Mouse (Mus musculus): Measurements from ENCODE around the gene Gpsm3. TPM values are rescaled to one million over a fixed set of nuclear protein-coding genes. Genes with fewer than 3 reads are reported as not detected.

Gene Gpsm3
- total and polyA plus RNA-seq, 3 experiments: 13.0 to 38.7 (median 18.2) TPM

DNA sequence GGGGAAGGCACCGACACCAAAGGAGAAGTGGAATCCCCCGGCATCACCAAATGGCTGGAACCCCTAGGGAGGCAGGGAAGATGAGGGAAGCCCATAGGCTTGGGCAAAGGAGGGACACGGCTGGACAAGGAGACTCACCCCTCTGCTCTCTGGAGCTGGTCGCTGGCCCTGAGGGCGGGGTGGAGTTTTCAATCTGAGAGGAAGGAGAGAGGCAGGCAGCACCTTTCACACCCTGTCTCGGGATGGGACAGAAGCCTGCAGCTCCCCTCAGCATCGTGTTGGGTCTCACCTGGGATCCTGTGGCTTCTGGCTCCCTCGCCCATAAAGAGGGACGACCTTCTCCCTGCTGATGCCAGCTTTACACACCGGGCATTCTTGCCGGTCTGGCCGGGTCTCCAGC, 12.2 kb downstream of the Gpsm3 start:
- H3K9ac ChIP-seq (ENCODE audit: insufficient read depth, low read depth): no peak overlapping the region
- H3K4me3 ChIP-seq (replicated peaks in 1 of 3; ENCODE audit: low read depth in 2 of 3, low read length in 2 of 3, poor library complexity in 1 of 3): no peak overlapping the region
- no peak overlapping the region for H3K4me2 ChIP-seq (ENCODE audit: insufficient read depth, low read depth, poor library complexity, severe bottlenecking)
- in situ Hi-C loops (cut with MboI; ENCODE audit: low pct_ligation_motif_present, low pct_unique_long_range_greater_than_20kb, low sequenced_read_pairs) (no loop called here), dilution Hi-C loops (cut with MboI; ENCODE audit: extremely low pct_ligation_motif_present, extremely low pct_unique_long_range_greater_than_20kb, low sequenced_read_pairs) (no loop called here)
- no peaks in the 10 kb centered on the region for H3K27me3 ChIP-seq (replicated peaks)
- H3K36me3 ChIP-seq (replicated peaks in 1 of 2; ENCODE audit: control insufficient read depth in 1 of 2, insufficient read depth in 1 of 2, low read length in 1 of 2): peaks cover 15 to 33% of the 10 kb centered on the region in 2 experiments
- peaks cover 5 to 23% of the 10 kb centered on the region in 2 experiments for H3K4me1 ChIP-seq (ENCODE audit: control insufficient read depth in 1 of 2, insufficient read depth in 2 of 2)
- H3K9me3 ChIP-seq (replicated peaks; ENCODE audit: low read length): no peaks in the 10 kb centered on the region
- H3K27ac ChIP-seq (ENCODE audit: insufficient read depth, low read depth): no peak overlapping the region
- TF ChIP-seq CTCF (conservative IDR thresholded peaks at IDR 0.05 in 1 of 2, IDR thresholded peaks at IDR 0.05 in 1 of 2; ENCODE audit: low read depth in 2 of 2, low read length in 2 of 2): no peak
- no peak for TF ChIP-seq NRF1 (IDR thresholded peaks at IDR 0.05; ENCODE audit: low read depth, low read length)
- TF ChIP-seq HCFC1 (IDR thresholded peaks at IDR 0.05; ENCODE audit: low read depth, low read length): no peak
- TF ChIP-seq POLR2AphosphoS2 (IDR thresholded peaks at IDR 0.05; ENCODE audit: low read depth, low read length): no peak
- no peak for TF ChIP-seq SIN3A (IDR thresholded peaks at IDR 0.05; ENCODE audit: low read length)
- TF ChIP-seq CHD2 (IDR thresholded peaks at IDR 0.05; ENCODE audit: low read length): no peak
- no peak for TF ChIP-seq USF1 (IDR thresholded peaks at IDR 0.05; ENCODE audit: low read depth, low read length)
- TF ChIP-seq ZMIZ1 (IDR thresholded peaks at IDR 0.05; ENCODE audit: low read depth, low read length): no peak
- TF ChIP-seq UBTF (IDR thresholded peaks at IDR 0.05; ENCODE audit: low read depth, low read length): no peak
- TF ChIP-seq MAX (IDR thresholded peaks at IDR 0.05; ENCODE audit: low read length): no peak
- TF ChIP-seq MYC (IDR thresholded peaks at IDR 0.05; ENCODE audit: low read depth, low read length): no peak
- no peak for TF ChIP-seq MAFK (IDR thresholded peaks at IDR 0.05; ENCODE audit: insufficient replicate concordance, low read length)
- no peak for TF ChIP-seq KAT2A (IDR thresholded peaks at IDR 0.05; ENCODE audit: insufficient replicate concordance, low read length)
- no peak for TF ChIP-seq EP300 (IDR thresholded peaks at IDR 0.05; ENCODE audit: low read length)
- no peak for DNase-seq (ENCODE audit: extremely low read depth)
- peaks cover 10% of the 10 kb centered on the region for H3K79me2 ChIP-seq (replicated peaks; ENCODE audit: control insufficient read depth, extremely low read depth, insufficient read depth, poor library complexity, severe bottlenecking)

DNA sequence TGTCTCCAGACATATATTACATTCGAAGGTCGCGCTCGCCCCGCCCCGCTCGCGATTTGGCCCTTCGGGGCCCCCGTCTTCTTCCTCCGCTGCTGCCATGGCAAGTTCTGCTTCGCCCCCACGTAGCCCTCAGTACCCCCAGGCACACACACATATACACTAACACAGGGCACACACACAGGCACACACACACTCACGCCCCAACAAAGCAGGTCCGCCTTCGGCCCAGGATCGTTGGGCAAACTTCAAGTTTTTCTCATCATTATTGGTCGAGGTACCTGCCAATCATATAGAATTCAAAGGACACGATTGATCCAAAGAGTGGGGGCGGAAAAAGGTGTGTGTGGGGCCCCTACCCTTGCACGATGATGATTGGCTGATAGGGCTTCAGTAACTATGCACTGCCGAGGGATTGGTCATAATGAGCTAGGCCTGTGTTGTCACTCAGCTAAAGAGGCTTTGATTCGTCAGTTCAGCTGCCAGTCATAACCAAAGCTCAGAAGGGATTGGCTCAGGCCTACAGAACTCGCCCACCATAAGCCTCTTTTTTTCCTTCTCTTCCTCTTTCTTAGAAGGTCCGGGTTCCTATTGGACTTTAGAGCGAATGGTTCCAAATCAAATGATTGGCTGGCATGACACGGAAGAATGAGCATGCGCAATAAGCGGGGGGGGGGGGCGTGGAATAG, 13.9 kb downstream of the Gpsm3 start, which contains the start of gene Rnf5:
Rnf5 (minus strand) TSS at position 316 of the 686 bp plus-strand sequence.
- Histone ChIP-seq H3K36me3 (replicated peaks in 1 of 2; ENCODE audit: control insufficient read depth in 1 of 2, insufficient read depth in 1 of 2, low read length in 1 of 2) (peaks cover 15 to 45% of the 10 kb centered on the region in 2 experiments), H3K9ac (ENCODE audit: insufficient read depth, low read depth) (peak within 1 kb of the TSS; percentile 91), H3K9me3 (replicated peaks; ENCODE audit: low read length) (no peaks in the 10 kb centered on the region), H3K4me1 (ENCODE audit: control insufficient read depth in 1 of 2, insufficient read depth in 2 of 2) (peaks cover 9 to 34% of the 10 kb centered on the region in 2 experiments), H3K79me2 (replicated peaks; ENCODE audit: control insufficient read depth, extremely low read depth, insufficient read depth, poor library complexity, severe bottlenecking) (peaks cover 12% of the 10 kb centered on the region), H3K27ac (ENCODE audit: insufficient read depth, low read depth) (peak within 1 kb of the TSS; percentile 49), H3K27me3 (replicated peaks) (no peaks in the 10 kb centered on the region), H3K4me2 (ENCODE audit: insufficient read depth, low read depth, poor library complexity, severe bottlenecking) (peak within 1 kb of the TSS; percentile 86), H3K4me3 (replicated peaks in 1 of 3; ENCODE audit: low read depth in 2 of 3, low read length in 2 of 3, poor library complexity in 1 of 3) (peak within 1 kb of the TSS; percentile 75 to 97 (median 82))
- in situ Hi-C loops (cut with MboI; ENCODE audit: low pct_ligation_motif_present, low pct_unique_long_range_greater_than_20kb, low sequenced_read_pairs) (no loop called here), dilution Hi-C loops (cut with MboI; ENCODE audit: extremely low pct_ligation_motif_present, extremely low pct_unique_long_range_greater_than_20kb, low sequenced_read_pairs) (no loop called here)
- peak; percentile 100 for DNase-seq (ENCODE audit: extremely low read depth)
- TF ChIP-seq ZNF384 (IDR thresholded peaks at IDR 0.05; ENCODE audit: low read depth, low read length) (peak; percentile 97), KAT2A (IDR thresholded peaks at IDR 0.05; ENCODE audit: insufficient replicate concordance, low read length) (peak; percentile 79; the same call in 1 of the 2 replicates), SIN3A (IDR thresholded peaks at IDR 0.05; ENCODE audit: low read length) (peak; percentile 90), E2F4 (IDR thresholded peaks at IDR 0.05; ENCODE audit: insufficient replicate concordance, low read depth, low read length) (no peak), POLR2A (IDR thresholded peaks at IDR 0.05; ENCODE audit: low read depth, low read length) (peak; percentile 63), ELF1 (IDR thresholded peaks at IDR 0.05; ENCODE audit: low read depth, low read length) (peak; percentile 88), PAX5 (IDR thresholded peaks at IDR 0.05; ENCODE audit: low read length) (no peak), NRF1 (IDR thresholded peaks at IDR 0.05; ENCODE audit: low read depth, low read length) (peak; percentile 79), NELFE (IDR thresholded peaks at IDR 0.05; ENCODE audit: low read depth, low read length) (peak; percentile 51; the same call in 1 of the 2 replicates), TCF12 (IDR thresholded peaks at IDR 0.05; ENCODE audit: low read depth, low read length) (peak; percentile 48), BHLHE40 (IDR thresholded peaks at IDR 0.05; ENCODE audit: low read depth, low read length) (peak; percentile 62), USF2 (conservative IDR thresholded peaks at IDR 0.05; ENCODE audit: low read depth, low read length) (no peak), POLR2AphosphoS2 (IDR thresholded peaks at IDR 0.05; ENCODE audit: low read depth, low read length) (no peak), CHD2 (IDR thresholded peaks at IDR 0.05; ENCODE audit: low read length) (peak; percentile 99), MAX (IDR thresholded peaks at IDR 0.05; ENCODE audit: low read length) (0 out of 2 replicates have a peak, but pooled peaks have one; percentile 27), HCFC1 (IDR thresholded peaks at IDR 0.05; ENCODE audit: low read depth, low read length) (peak; percentile 79), ETS1 (conservative IDR thresholded peaks at IDR 0.05; ENCODE audit: low read depth, low read length) (no peak), MXI1 (IDR thresholded peaks at IDR 0.05; ENCODE audit: low read depth, low read length) (peak; percentile 80), JUN (IDR thresholded peaks at IDR 0.05; ENCODE audit: insufficient read depth, low read depth, low read length) (no peak), MAZ (IDR thresholded peaks at IDR 0.05; ENCODE audit: low read depth, low read length) (peak; percentile 83), IRF4 (IDR thresholded peaks at IDR 0.05; ENCODE audit: low read depth, low read length) (peak; percentile 18; the same call in 1 of the 2 replicates), TBP (conservative IDR thresholded peaks at IDR 0.05; ENCODE audit: low read depth, low read length) (peak; percentile 46)

All from CH12.LX (cell line).